Mouse (Mus musculus) liver, embryonic 14.5 days (tissue): ENCODE measurements at regions not wholly inside any gene's neighbourhood (a gene's known extent, or its start where the extent isn't known, plus 50 kb on each side); places are given as distances from the start of the nearest gene placed in this dataset.

Experiments
- CTCF ChIP-seq: IDR thresholded peaks from 2 replicates; pipeline ENCODE4 v1.5.1; 2016; ENCODE audit warnings: antibody characterized with exemption, low read depth, control low read depth
- EP300 ChIP-seq: IDR thresholded peaks from 2 replicates; pipeline ENCODE4 v1.6.1; 2016; ENCODE audit warnings: antibody characterized with exemption, low read depth

GRCm38 (mm10) chr12:16384396-16384795 lies 226.4 kb downstream of the Lpin1 start:
- TF ChIP-seq CTCF (no peak), EP300 (no peak)
